Mouse (Mus musculus) bone marrow, adult 2 months (tissue): ENCODE results near the gene D6Wsu163e.

Experiments
- CTCF ChIP-seq: fragments of 200-500 bp; IDR thresholded peaks from 2 replicates; pipeline ENCODE4 v1.5.1; 2011; ENCODE audit warnings: low read length, control low read depth; ENCODE audit not compliant: control insufficient read depth, insufficient read depth
- POLR2A ChIP-seq: fragments of 200-500 bp; IDR thresholded peaks from 2 replicates; pipeline ENCODE4 v1.6.1; 2011; ENCODE audit warnings: low read depth, mild to moderate bottlenecking, control low read depth, low read length, borderline replicate concordance; ENCODE audit not compliant: control insufficient read depth

DNA sequence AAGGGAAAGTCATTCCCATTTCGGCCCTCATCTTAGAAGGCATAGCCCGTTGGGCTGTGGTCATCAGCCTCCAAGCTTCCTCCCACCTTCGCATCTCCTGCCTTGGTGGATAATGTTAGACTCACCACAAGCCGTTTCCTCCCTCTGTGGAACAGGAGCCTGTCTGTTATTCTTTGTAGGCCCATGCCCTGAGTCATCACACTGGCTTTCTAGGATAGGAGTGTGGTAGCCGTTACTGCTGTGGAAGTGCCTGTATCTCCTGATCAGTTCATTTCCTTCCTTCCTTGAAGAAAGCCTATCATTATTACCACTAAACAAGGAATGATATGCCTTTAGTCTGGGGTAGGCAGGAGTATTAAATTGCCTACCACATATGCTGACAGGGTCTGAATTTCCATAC lies 22.9 kb downstream of the D6Wsu163e start:
- TF ChIP-seq CTCF (no peak), POLR2A (no peak)
